Mouse (Mus musculus) lung, adult 2 months (tissue): Measurements from ENCODE around the gene Phf21a.

Source experiments
- CTCF ChIP-seq: fragments of 200-500 bp; IDR thresholded peaks from 2 replicates; pipeline ENCODE4 v1.5.1; 2011; ENCODE audit warnings: mild to moderate bottlenecking, low read length, control low read depth; ENCODE audit not compliant: insufficient read depth
- POLR2A ChIP-seq: fragments of 200-500 bp; IDR thresholded peaks from 2 replicates; pipeline ENCODE4 v1.6.1; 2011; ENCODE audit warnings: low read depth, mild to moderate bottlenecking, control low read depth, low read length, borderline replicate concordance; ENCODE audit errors: extremely low read depth

- TF ChIP-seq CTCF, result no peak
- no peak for TF ChIP-seq POLR2A
Observed at GRCm38 (mm10) chr2:92047601-92048000, 45.3 kb upstream of the Phf21a start.
